Mouse (Mus musculus) liver, embryonic 16.5 days (tissue): ENCODE data around the gene Gm4737. TPM values are rescaled to one million over a fixed set of nuclear protein-coding genes. Genes with fewer than 3 reads are reported as not detected.

Experiments
- polyA plus RNA-seq: library from polyadenylated mRNA; unstranded; fragments of >200 nt; fragmentation: Nextera tagmentation; extraction: Ambion mirVana; gene quantifications from 2 replicates; pipeline ENCODE4 v1.2.1, GENCODE M21; 2015

Gm4737 gene
- polyA plus RNA-seq, 1 experiment from 2014 or later: 2.3 TPM

Other genes starting within 250 kb of the Gm4737 start
- gene Phldb2, start 201.5 kb downstream of the Gm4737 start, polyA plus RNA-seq: 15.3 and 16.6 TPM in 2 replicates
- 3.2 and 3.3 TPM in 2 replicates for gene Plcxd2, start 144.9 kb downstream of the Gm4737 start, polyA plus RNA-seq
- gene Cd96, start 34.8 kb downstream of the Gm4737 start, polyA plus RNA-seq: 0.07 and 0.11 TPM in 2 replicates